Mouse (Mus musculus) heart, embryonic 10.5 days (tissue): ENCODE results near the gene Zfp54. TPM values are rescaled to one million over a fixed set of nuclear protein-coding genes. Genes with fewer than 3 reads are reported as not detected.
A peak's percentile ranks its signal among the peaks of the same experiment; 100 is the strongest.
"Not testable (repeated sequence)": the region's sequence is repeated elsewhere in the genome, so short reads cannot be mapped to it uniquely, and the experiment has no call there.

ENCODE experiments used
- DNase-seq: peaks from one replicate; pipeline ENCODE4 v3.0.0-alpha.2; 2017; ENCODE audit warnings: low spot score
- H3K27ac ChIP-seq: fragments of 300-500 bp; sonication (generic); 2 replicates; pipeline ENCODE4 v1.5.1; 2016; ENCODE audit warnings: mild to moderate bottlenecking
- H3K27me3 ChIP-seq: fragments of 300-500 bp; sonication (generic); 2 replicates; pipeline ENCODE4 v1.6.1; 2016; ENCODE audit warnings: mild to moderate bottlenecking; ENCODE audit not compliant: poor library complexity, insufficient read depth, severe bottlenecking
- H3K36me3 ChIP-seq: fragments of 300-500 bp; sonication (generic); 2 replicates; pipeline ENCODE4 v1.6.1; 2016; ENCODE audit warnings: mild to moderate bottlenecking, moderate library complexity
- H3K4me1 ChIP-seq: fragments of 300-500 bp; sonication (generic); 2 replicates; pipeline ENCODE4 v1.6.1; 2016; ENCODE audit warnings: mild to moderate bottlenecking
- H3K4me3 ChIP-seq: fragments of 300-500 bp; sonication (generic); 2 replicates; pipeline ENCODE4 v1.5.1; 2016; ENCODE audit warnings: mild to moderate bottlenecking, moderate library complexity
- H3K9me3 ChIP-seq: fragments of 300-500 bp; sonication (generic); 2 replicates; pipeline ENCODE4 v1.6.1; 2016; ENCODE audit warnings: mild to moderate bottlenecking, moderate library complexity
- WGBS: fragments of 180-500 bp; shearing (Covaris S2); methylation state at CpG from one replicate; pipeline ENCODE4 v1.1.7; 2016; 5-methylcytosine and 5-hydroxymethylcytosine counted together
- polyA plus RNA-seq: library from polyadenylated mRNA; unstranded; fragments of >200 nt; fragmentation: Nextera tagmentation; extraction: Ambion mirVana; gene quantifications from 2 replicates; pipeline ENCODE4 v1.2.1, GENCODE M21; 2016

The Zfp54 gene
- polyA plus RNA-seq, 1 experiment from 2014 or later, result 3.8 TPM

DNA sequence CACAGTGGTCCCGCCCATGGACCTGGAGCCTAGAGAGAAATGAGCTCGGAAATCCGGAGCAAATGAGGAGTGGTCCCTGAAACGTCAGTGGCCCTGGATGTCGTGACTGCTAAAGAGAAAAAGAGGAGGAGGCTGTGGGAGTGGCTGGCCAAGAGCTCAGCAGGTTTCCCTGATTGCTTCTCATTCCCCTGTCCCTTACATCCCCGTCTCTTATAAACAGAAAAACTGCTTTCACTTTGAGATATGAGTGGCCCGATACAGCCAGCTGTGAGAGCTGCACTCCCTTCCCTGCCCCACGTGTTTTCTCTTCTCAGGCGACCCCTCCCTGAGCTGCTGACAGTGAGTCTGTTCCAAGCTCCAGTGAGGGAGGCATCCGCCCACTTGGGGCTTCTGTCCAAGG, 51.7 kb downstream of the Zfp54 start:
- H3K27ac ChIP-seq, H3K27me3 ChIP-seq, H3K36me3 ChIP-seq, H3K9me3 ChIP-seq, DNase-seq: not testable (repeated sequence)
- Histone ChIP-seq H3K4me3 (peak overlapping the region; percentile 24; the same call in 1 of the 2 replicates), H3K4me1 (peaks cover 12% of the 10 kb centered on the region; the same call in 1 of the 2 replicates)
- WGBS, result 11% methylated on average over 10 of the region's 10 CpGs

GRCm38 (mm10) chr17:21475290-21475689, 52.3 kb downstream of the Zfp54 start:
- not testable (repeated sequence) for H3K36me3 ChIP-seq, H3K27me3 ChIP-seq, H3K9me3 ChIP-seq, DNase-seq, H3K4me3 ChIP-seq, H3K27ac ChIP-seq
- WGBS, result 71% methylated on average over 1 of the region's 1 CpGs
- H3K4me1 ChIP-seq, result peaks cover 12% of the 10 kb centered on the region; the same call in 1 of the 2 replicates

GRCm38 (mm10) chr17:21476351-21476750, 53.3 kb downstream of the Zfp54 start:
- H3K4me3 ChIP-seq, H3K27me3 ChIP-seq, H3K27ac ChIP-seq, H3K9me3 ChIP-seq, H3K36me3 ChIP-seq, DNase-seq: not testable (repeated sequence)
- WGBS, result 75% methylated on average over 5 of the region's 9 CpGs
- H3K4me1 ChIP-seq, result peaks cover 12% of the 10 kb centered on the region; the same call in 1 of the 2 replicates

- H3K27ac ChIP-seq, H3K36me3 ChIP-seq, DNase-seq, H3K9me3 ChIP-seq, H3K4me3 ChIP-seq, H3K27me3 ChIP-seq, H3K4me1 ChIP-seq: not testable (repeated sequence)
- WGBS, result 84% methylated on average over 10 of the region's 10 CpGs
These were observed 55.2 kb downstream of the Zfp54 start for GRCm38 (mm10) chr17:21478103-21478777.

Other genes with a start within 250 kb of the Zfp54 start
- not detected in 2 replicates for gene Vmn1r234, start 197.1 kb upstream of the Zfp54 start, polyA plus RNA-seq
- not detected in 2 replicates for gene Vmn1r235, start 166.8 kb upstream of the Zfp54 start, polyA plus RNA-seq
- gene Vmn1r236, start 140.3 kb upstream of the Zfp54 start, polyA plus RNA-seq, result not detected in 2 replicates
- not detected in 2 replicates for gene Vmn1r237, start 111.4 kb upstream of the Zfp54 start, polyA plus RNA-seq
- 1.8 and 2.2 TPM in 2 replicates for gene Zfp677, start 39.5 kb upstream of the Zfp54 start, polyA plus RNA-seq
- 13.2 and 14.1 TPM in 2 replicates for gene Zfp51, start 27.1 kb downstream of the Zfp54 start, polyA plus RNA-seq
- 6.4 and 8.0 TPM in 2 replicates for gene Zfp53, start 65.8 kb downstream of the Zfp54 start, polyA plus RNA-seq
- 2.0 and 2.1 TPM in 2 replicates for gene Zfp52, start 112.3 kb downstream of the Zfp54 start, polyA plus RNA-seq
- 15.6 and 19.0 TPM in 2 replicates for gene Zfp948, start 143.8 kb downstream of the Zfp54 start, polyA plus RNA-seq
- 2.7 and 2.9 TPM in 2 replicates for gene Zfp983, start 227.4 kb downstream of the Zfp54 start, polyA plus RNA-seq